Mouse (Mus musculus) lung, adult 2 months (tissue): ENCODE results near the gene A4gnt.

Experiments
- CTCF ChIP-seq: fragments of 200-500 bp; IDR thresholded peaks from 2 replicates; pipeline ENCODE4 v1.5.1; 2011; ENCODE audit warnings: mild to moderate bottlenecking, low read length, control low read depth; ENCODE audit not compliant: insufficient read depth
- POLR2A ChIP-seq: fragments of 200-500 bp; IDR thresholded peaks from 2 replicates; pipeline ENCODE4 v1.6.1; 2011; ENCODE audit warnings: low read depth, mild to moderate bottlenecking, control low read depth, low read length, borderline replicate concordance; ENCODE audit errors: extremely low read depth

- TF ChIP-seq CTCF, result no peak
- TF ChIP-seq POLR2A, result no peak
Measured at GRCm38 (mm10) chr9:99631781-99632180, 19.5 kb downstream of the A4gnt start.
